Mouse (Mus musculus): ENCODE measurements around the gene Msantd2. TPM values are rescaled to one million over a fixed set of nuclear protein-coding genes. Genes with fewer than 3 reads are reported as not detected.

Gene Msantd2
- polyA plus RNA-seq, 1 experiment from 2014 or later, result 6.6 TPM

DNA sequence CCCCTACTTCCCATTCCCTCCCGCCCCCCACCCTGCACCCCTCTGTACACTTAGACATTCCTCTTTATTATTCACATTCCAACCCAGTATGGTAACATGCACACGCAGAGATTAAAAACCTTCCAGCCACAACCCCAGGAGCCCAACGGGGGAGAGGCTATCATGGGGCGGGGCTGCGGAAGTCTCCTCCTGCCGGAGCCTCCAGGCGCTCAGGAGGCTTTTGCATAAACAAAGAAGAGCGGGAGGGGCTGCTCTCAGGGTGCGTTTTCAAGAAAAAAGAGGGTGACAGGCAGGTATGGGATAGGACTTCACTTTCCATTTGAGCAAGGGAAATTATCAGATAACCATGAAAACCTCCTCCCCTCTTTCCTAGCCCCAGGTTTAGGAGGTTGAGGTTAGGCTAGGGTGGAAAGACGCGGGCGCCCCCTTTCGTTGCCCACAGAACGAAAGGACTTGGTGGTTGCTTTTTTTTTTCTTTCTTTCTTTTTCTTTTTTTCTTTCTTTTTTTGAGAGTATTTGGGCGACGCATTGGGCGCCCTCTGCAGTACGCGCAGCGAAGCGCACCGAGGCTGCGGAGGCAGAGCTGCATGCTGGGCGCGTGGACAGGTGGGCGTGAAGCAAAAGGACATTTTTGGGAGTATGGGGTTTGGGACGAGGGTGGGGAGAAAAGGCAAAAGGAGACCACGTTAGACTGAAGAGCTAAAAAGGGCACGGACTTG, 55.5 kb downstream of the Msantd2 start:
- Histone ChIP-seq H3K27ac (no peak overlapping the region), H3K27me3 (peaks cover 13% of the 10 kb centered on the region), H3K36me3 (no peaks in the 10 kb centered on the region), H3K4me3 (replicated peaks) (peak overlapping the region; percentile 54), H3K9me3 (replicated peaks) (no peaks in the 10 kb centered on the region), H3K4me1 (replicated peaks) (peaks cover 20% of the 10 kb centered on the region), H3K4me2 (peak overlapping the region; percentile 71), H3K9ac (peak overlapping the region; percentile 31; the same call in 1 of the 2 replicates)
- peak; percentile 43 for DNase-seq
- 3% methylated on average over 29 of the region's 29 CpGs for WGBS (ENCODE audit: insufficient replicate concordance)
- ATAC-seq (ENCODE audit: low read depth), result peak; percentile 70

DNA sequence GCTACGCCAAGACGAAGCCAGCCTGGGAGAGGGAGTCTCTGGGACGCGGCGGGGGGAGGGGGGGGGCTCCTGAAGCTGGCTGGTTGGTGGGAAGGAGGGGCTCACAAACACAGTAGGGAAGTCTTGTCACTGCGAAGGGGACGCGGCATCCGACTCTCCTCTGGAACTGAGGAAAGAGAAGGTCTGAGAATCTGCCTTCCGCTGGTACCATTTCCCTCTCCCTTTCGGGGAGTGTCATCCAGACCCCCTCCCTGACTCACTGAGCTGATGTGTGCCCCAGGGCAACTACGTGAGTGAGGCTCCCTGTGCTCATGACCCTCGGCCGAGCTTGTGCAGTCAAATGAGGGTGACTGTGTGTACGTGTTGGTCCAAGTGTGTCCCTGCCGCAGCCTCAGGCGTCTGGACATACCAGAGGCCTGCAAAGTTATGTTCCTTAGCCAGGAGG, 56.1 kb downstream of the Msantd2 start:
- H3K27me3 ChIP-seq, result peaks cover 14% of the 10 kb centered on the region
- H3K9me3 ChIP-seq (replicated peaks), result no peaks in the 10 kb centered on the region
- no peak overlapping the region for H3K27ac ChIP-seq
- peaks cover 20% of the 10 kb centered on the region for H3K4me1 ChIP-seq (replicated peaks)
- H3K9ac ChIP-seq, result no peak overlapping the region
- H3K36me3 ChIP-seq, result no peaks in the 10 kb centered on the region
- H3K4me3 ChIP-seq (replicated peaks), result peak overlapping the region; percentile 54
- DNase-seq (no peak), ATAC-seq (ENCODE audit: low read depth) (0 out of 2 replicates have a peak, but pooled peaks have one; percentile 14)
- H3K4me2 ChIP-seq, result peak overlapping the region; percentile 71
- 37% methylated on average over 17 of the region's 17 CpGs for WGBS (ENCODE audit: insufficient replicate concordance)

- no peak for DNase-seq
- no peak overlapping the region for H3K9ac ChIP-seq
- no peak for ATAC-seq (ENCODE audit: low read depth)
- no peak overlapping the region for H3K27ac ChIP-seq
- H3K4me3 ChIP-seq (replicated peaks), result no peak overlapping the region
- peaks cover 20% of the 10 kb centered on the region for H3K4me1 ChIP-seq (replicated peaks)
- no peak overlapping the region for H3K4me2 ChIP-seq
- H3K36me3 ChIP-seq, result no peaks in the 10 kb centered on the region
- H3K27me3 ChIP-seq, result peaks cover 22% of the 10 kb centered on the region
- no peaks in the 10 kb centered on the region for H3K9me3 ChIP-seq (replicated peaks)
- 59% methylated on average over 27 of the region's 27 CpGs for WGBS (ENCODE audit: insufficient replicate concordance)
Measured at GRCm38 (mm10) chr9:37545847-37546452, 56.8 kb downstream of the Msantd2 start.

GRCm38 (mm10) chr9:37546889-37547288, 57.8 kb downstream of the Msantd2 start:
- WGBS (ENCODE audit: insufficient replicate concordance), result 74% methylated on average over 1 of the region's 1 CpGs
- Histone ChIP-seq H3K27me3 (peaks cover 30% of the 10 kb centered on the region), H3K4me1 (replicated peaks) (peaks cover 27% of the 10 kb centered on the region), H3K9ac (no peak overlapping the region), H3K4me2 (no peak overlapping the region), H3K27ac (no peak overlapping the region), H3K4me3 (replicated peaks) (no peak overlapping the region), H3K36me3 (no peaks in the 10 kb centered on the region), H3K9me3 (replicated peaks) (no peaks in the 10 kb centered on the region)
- DNase-seq, result no peak
- ATAC-seq (ENCODE audit: low read depth), result no peak

DNA sequence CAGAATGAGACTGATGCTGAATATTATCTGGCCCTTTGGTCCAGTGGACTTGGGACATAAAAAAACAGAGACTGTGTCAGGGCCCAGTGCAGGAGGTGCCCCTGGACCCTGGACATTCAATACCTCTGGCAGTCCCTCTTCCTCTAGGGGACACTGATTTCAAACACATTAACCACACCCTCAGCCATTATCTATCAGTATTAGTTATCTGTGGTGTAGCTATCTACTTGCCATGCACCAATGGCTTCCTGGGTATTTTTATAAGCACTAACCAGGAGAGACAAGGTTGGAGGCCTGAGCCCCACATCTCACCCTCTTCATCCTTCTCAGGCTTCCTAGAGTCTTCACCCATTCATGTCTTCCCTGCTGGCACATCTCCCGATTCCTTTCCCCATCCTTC, 61.3 kb downstream of the Msantd2 start:
- Histone ChIP-seq H3K4me2 (no peak overlapping the region), H3K27me3 (peaks cover 41% of the 10 kb centered on the region), H3K4me1 (replicated peaks) (peaks cover 47% of the 10 kb centered on the region), H3K9me3 (replicated peaks) (no peaks in the 10 kb centered on the region), H3K27ac (no peak overlapping the region), H3K4me3 (replicated peaks) (no peak overlapping the region), H3K9ac (no peak overlapping the region), H3K36me3 (no peaks in the 10 kb centered on the region)
- ATAC-seq (ENCODE audit: low read depth) (no peak), DNase-seq (no peak)
- 51% methylated on average over 1 of the region's 1 CpGs for WGBS (ENCODE audit: insufficient replicate concordance)

DNA sequence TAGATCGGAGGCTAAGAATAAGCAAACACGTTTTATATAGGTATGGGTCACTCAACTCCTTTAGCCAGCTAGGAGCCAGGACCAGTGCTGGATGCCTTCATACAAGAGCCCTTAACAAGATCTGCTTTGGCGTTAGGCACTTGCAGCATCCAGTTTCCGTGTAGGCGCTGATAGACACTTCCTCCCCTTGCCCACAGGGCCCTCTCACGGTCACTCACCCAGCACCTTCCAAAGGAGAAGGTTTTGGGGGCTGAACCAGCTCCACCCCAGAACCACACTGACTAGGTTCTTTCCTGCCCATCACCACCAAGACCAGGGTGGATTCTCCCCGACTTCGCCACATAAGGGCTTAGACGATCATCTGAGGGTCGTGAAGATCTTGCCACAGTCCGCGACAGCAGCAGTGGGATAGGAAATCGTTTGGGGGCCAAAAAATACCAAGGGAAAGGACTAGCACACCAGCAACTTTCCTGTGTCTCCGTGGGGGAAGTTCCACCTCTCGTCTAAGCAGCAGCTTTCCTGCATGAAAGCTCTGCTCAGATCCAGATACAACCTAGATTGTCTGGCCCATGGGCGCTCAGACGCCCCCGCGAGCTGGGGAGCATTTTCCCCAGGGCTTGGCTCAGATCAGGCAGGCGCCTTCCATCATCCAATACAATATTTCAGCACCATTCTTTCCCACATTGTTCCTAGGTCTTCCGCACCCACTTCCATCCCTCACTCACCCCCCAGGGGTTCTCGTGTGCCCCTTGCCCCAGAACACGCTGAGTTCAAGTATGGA, 62.8 kb downstream of the Msantd2 start:
- peaks cover 44% of the 10 kb centered on the region for H3K4me1 ChIP-seq (replicated peaks)
- H3K9ac ChIP-seq, result peak overlapping the region; percentile 56
- ATAC-seq (ENCODE audit: low read depth) (no peak), DNase-seq (no peak)
- H3K27me3 ChIP-seq, result peaks cover 30% of the 10 kb centered on the region
- peak overlapping the region; percentile 58 for H3K4me3 ChIP-seq (replicated peaks)
- H3K36me3 ChIP-seq, result no peaks in the 10 kb centered on the region
- H3K9me3 ChIP-seq (replicated peaks), result no peaks in the 10 kb centered on the region
- WGBS (ENCODE audit: insufficient replicate concordance), result 2% methylated on average over 23 of the region's 23 CpGs
- peak overlapping the region; percentile 80 for H3K4me2 ChIP-seq
- no peak overlapping the region for H3K27ac ChIP-seq

GRCm38 (mm10) chr9:37552536-37553293, 63.6 kb downstream of the Msantd2 start, which contains the start of gene Nrgn:
Gene Nrgn, minus strand, starts transcription at chr9:37552904.
- Histone ChIP-seq H3K27me3 (peaks cover 30% of the 10 kb centered on the region), H3K36me3 (no peaks in the 10 kb centered on the region), H3K4me2 (peak within 1 kb of the TSS; percentile 80), H3K4me3 (replicated peaks) (peak within 1 kb of the TSS; percentile 58), H3K4me1 (replicated peaks) (peaks cover 44% of the 10 kb centered on the region), H3K9me3 (replicated peaks) (no peaks in the 10 kb centered on the region), H3K9ac (peak within 1 kb of the TSS; percentile 56), H3K27ac (no peak within 1 kb of the TSS)
- WGBS (ENCODE audit: insufficient replicate concordance), result 3% methylated on average over 31 of the region's 31 CpGs
- DNase-seq, result peak; percentile 63
- ATAC-seq (ENCODE audit: low read depth), result peak; percentile 86

- no peak overlapping the region for H3K4me3 ChIP-seq (replicated peaks)
- no peak overlapping the region for H3K4me2 ChIP-seq
- no peaks in the 10 kb centered on the region for H3K9me3 ChIP-seq (replicated peaks)
- peaks cover 44% of the 10 kb centered on the region for H3K4me1 ChIP-seq (replicated peaks)
- H3K27me3 ChIP-seq, result peaks cover 30% of the 10 kb centered on the region
- peak; percentile 29 for DNase-seq
- no peak overlapping the region for H3K9ac ChIP-seq
- 15% methylated on average over 1 of the region's 1 CpGs for WGBS (ENCODE audit: insufficient replicate concordance)
- H3K27ac ChIP-seq, result peak overlapping the region; percentile 59; the same call in 1 of the 2 replicates
- no peaks in the 10 kb centered on the region for H3K36me3 ChIP-seq
- peak; percentile 69 for ATAC-seq (ENCODE audit: low read depth)
Measured at GRCm38 (mm10) chr9:37554279-37554678, 65.2 kb downstream of the Msantd2 start.

DNA sequence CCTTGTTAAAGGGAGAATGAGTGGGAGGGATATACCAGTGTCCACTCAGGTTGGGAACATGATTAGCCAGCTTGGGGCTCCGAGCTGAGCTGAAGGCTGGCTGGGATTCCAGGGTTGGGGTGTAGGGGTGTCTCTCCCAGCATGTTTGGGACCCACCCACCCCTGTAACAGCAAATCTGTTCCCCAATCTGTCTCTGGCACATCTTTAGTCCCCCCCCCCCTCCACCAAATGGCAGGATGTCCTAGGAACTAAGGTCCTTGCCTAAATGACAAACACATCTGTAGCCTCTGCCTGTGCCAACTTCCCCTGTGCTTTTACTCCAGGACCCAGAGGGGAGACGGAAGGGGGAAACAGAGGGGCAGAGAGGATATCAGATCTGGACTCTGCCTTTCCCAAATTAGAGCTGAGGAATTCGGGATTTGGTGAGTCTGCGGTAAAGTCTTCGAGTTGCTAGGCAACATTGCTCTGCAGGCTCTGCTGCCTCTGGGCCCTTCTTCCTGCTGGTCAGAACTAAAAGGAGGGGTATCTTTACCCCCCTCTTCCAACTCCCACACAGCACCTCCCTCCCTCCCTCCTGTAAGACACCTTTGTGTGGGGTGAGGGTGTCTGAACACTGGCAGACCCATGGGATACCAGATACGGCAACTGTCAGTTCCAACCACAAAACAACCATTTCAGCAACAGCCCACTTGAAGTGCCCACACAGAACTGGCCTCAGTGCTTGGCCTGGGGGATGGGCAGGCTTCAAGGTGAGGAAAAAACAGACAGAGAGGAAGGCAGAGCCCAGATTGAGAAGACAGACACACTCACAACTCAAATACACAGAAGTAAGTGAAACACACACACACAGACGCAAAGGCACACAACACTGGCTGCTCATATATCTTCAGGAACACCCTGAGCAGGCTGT, 66.0 kb downstream of the Msantd2 start, which contains the start of gene Siae:
TSS of gene Siae (plus strand) at position 861 of the 911 bp plus-strand sequence.
- peaks cover 29% of the 10 kb centered on the region for H3K27me3 ChIP-seq
- WGBS (ENCODE audit: insufficient replicate concordance), result 28% methylated on average over 7 of the region's 7 CpGs
- no peak within 1 kb of the TSS for H3K4me2 ChIP-seq
- no peaks in the 10 kb centered on the region for H3K36me3 ChIP-seq
- H3K27ac ChIP-seq, result peak within 1 kb of the TSS; percentile 59
- no peaks in the 10 kb centered on the region for H3K9me3 ChIP-seq (replicated peaks)
- no peak for ATAC-seq (ENCODE audit: low read depth)
- H3K4me3 ChIP-seq (replicated peaks), result no peak within 1 kb of the TSS
- no peak within 1 kb of the TSS for H3K9ac ChIP-seq
- no peak for DNase-seq
- H3K4me1 ChIP-seq (replicated peaks), result peaks cover 44% of the 10 kb centered on the region

DNA sequence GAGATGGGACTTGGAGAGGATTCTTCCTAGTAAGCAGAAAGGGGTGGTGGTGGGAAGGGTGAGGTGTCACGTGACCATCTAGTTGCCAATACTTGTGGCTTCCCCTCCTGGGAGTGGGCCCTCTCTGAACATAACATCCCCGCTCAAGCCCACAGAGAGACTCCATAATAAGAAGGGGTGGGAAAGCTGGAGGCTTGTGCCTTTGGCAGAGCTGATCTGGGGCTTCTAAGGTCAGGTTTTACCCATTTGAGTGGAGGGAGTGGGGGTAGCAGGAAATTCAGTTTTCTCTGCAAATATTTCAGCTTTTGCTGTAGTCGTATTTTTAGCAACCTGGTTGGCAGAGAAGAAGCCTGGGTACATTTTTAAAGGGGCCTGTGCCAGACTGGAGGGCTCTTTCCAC, 67.2 kb downstream of the Msantd2 start:
- peaks cover 18% of the 10 kb centered on the region for H3K27me3 ChIP-seq
- 44% methylated on average over 3 of the region's 3 CpGs for WGBS (ENCODE audit: insufficient replicate concordance)
- H3K36me3 ChIP-seq, result no peaks in the 10 kb centered on the region
- H3K4me2 ChIP-seq, result no peak overlapping the region
- H3K9ac ChIP-seq, result no peak overlapping the region
- DNase-seq, result no peak
- H3K4me3 ChIP-seq (replicated peaks), result no peak overlapping the region
- no peak for ATAC-seq (ENCODE audit: low read depth)
- peaks cover 42% of the 10 kb centered on the region for H3K4me1 ChIP-seq (replicated peaks)
- H3K9me3 ChIP-seq (replicated peaks), result no peaks in the 10 kb centered on the region
- no peak overlapping the region for H3K27ac ChIP-seq
